In genomic region chr9:72635134-72635533, GRCm38 (mm10) we compare ENCODE assay signal across 8 mouse cellular contexts. TPM values are rescaled to one million over a fixed set of nuclear protein-coding genes. Genes with fewer than 3 reads are reported as not detected.
DNase-seq lines count a peak whose midpoint lies in the region; ATAC-seq and TF ChIP-seq lines count a peak whose summit lies in the region.

No protein-coding gene starts in this region.

- no peak overlapping the region for H3K4me3 ChIP-seq in forebrain, embryonic 16.5 days (replicated peaks; ENCODE audit: low read length)
- no peak overlapping the region for H3K4me3 ChIP-seq in forebrain, embryonic 13.5 days
- no peak overlapping the region for H3K4me3 ChIP-seq in liver, postnatal 0 days (ENCODE audit: low read depth, low read length)
- no peak overlapping the region for H3K4me3 ChIP-seq in thymus, adult 2 months (ENCODE audit: control insufficient read depth, insufficient read depth, low read length)

- no peak overlapping the region for H3K9ac ChIP-seq in forebrain, embryonic 16.5 days (replicated peaks; ENCODE audit: low read depth, low read length)
- no peak overlapping the region for H3K9ac ChIP-seq in forebrain, embryonic 13.5 days
- H3K9ac ChIP-seq in liver, postnatal 0 days (replicated peaks) = no peak overlapping the region

- TF ChIP-seq POLR2A in thymus, adult 2 months (IDR thresholded peaks at IDR 0.05; ENCODE audit: control insufficient read depth, extremely low read depth, insufficient read depth, low read length, poor library complexity) = no peak

- H3K36me3 ChIP-seq in forebrain, embryonic 16.5 days (ENCODE audit: control insufficient read depth, insufficient read depth) = no peaks in the 10 kb centered on the region
- H3K36me3 ChIP-seq in forebrain, embryonic 13.5 days (ENCODE audit: poor library complexity, severe bottlenecking) = no peaks in the 10 kb centered on the region
- no peaks in the 10 kb centered on the region for H3K36me3 ChIP-seq in liver, postnatal 0 days (replicated peaks; ENCODE audit: insufficient read depth, low read length)
- H3K36me3 ChIP-seq in thymus, adult 2 months (ENCODE audit: control insufficient read depth, insufficient read depth, low read length) = no peaks in the 10 kb centered on the region

- peak; percentile 31; the same call in 1 of the 2 replicates for ATAC-seq in forebrain, embryonic 16.5 days
- ATAC-seq in forebrain, embryonic 13.5 days = no peak
- ATAC-seq in liver, postnatal 0 days = no peak
- ATAC-seq in megakaryocyte-erythroid progenitor cell, adult 5-6 weeks (replicated peaks; ENCODE audit: low FRiP score, low TSS enrichment, poor library complexity, severe bottlenecking) = peak; percentile 56

- H3K27ac ChIP-seq in forebrain, embryonic 16.5 days (ENCODE audit: low read length) = no peak overlapping the region
- no peak overlapping the region for H3K27ac ChIP-seq in forebrain, embryonic 13.5 days
- no peak overlapping the region for H3K27ac ChIP-seq in liver, postnatal 0 days (ENCODE audit: low read depth)
- no peak overlapping the region for H3K27ac ChIP-seq in thymus, adult 2 months (ENCODE audit: control insufficient read depth, insufficient read depth, low read length)

- no peak overlapping the region for H3K4me2 ChIP-seq in forebrain, embryonic 16.5 days (ENCODE audit: low read length)
- H3K4me2 ChIP-seq in forebrain, embryonic 13.5 days = no peak overlapping the region
- H3K4me2 ChIP-seq in liver, postnatal 0 days (ENCODE audit: low read depth, low read length) = no peak overlapping the region

- H3K4me1 ChIP-seq in forebrain, embryonic 16.5 days (replicated peaks; ENCODE audit: control insufficient read depth, insufficient read depth, low read length) = peaks cover 9% of the 10 kb centered on the region
- peaks cover 12% of the 10 kb centered on the region for H3K4me1 ChIP-seq in forebrain, embryonic 13.5 days
- H3K4me1 ChIP-seq in liver, postnatal 0 days (ENCODE audit: insufficient read depth) = peaks cover 11% of the 10 kb centered on the region
- peaks cover 7% of the 10 kb centered on the region for H3K4me1 ChIP-seq in thymus, adult 2 months (replicated peaks; ENCODE audit: control insufficient read depth, insufficient read depth, low read length)

- H3K27me3 ChIP-seq in forebrain, embryonic 16.5 days (replicated peaks; ENCODE audit: control insufficient read depth, insufficient read depth, low read length) = no peaks in the 10 kb centered on the region
- H3K27me3 ChIP-seq in forebrain, embryonic 13.5 days = no peaks in the 10 kb centered on the region
- H3K27me3 ChIP-seq in liver, postnatal 0 days (ENCODE audit: insufficient read depth, low read length) = no peaks in the 10 kb centered on the region
- H3K27me3 ChIP-seq in thymus, adult 2 months (ENCODE audit: control insufficient read depth, insufficient read depth, low read length) = no peaks in the 10 kb centered on the region

- no peaks in the 10 kb centered on the region for H3K9me3 ChIP-seq in forebrain, embryonic 16.5 days (ENCODE audit: control insufficient read depth, low read length)
- H3K9me3 ChIP-seq in forebrain, embryonic 13.5 days (replicated peaks) = no peaks in the 10 kb centered on the region
- H3K9me3 ChIP-seq in liver, postnatal 0 days (ENCODE audit: low read length) = no peaks in the 10 kb centered on the region

- peak; percentile 87 for TF ChIP-seq CTCF in liver, postnatal 0 days (IDR thresholded peaks at IDR 0.05; ENCODE audit: low read depth)
- TF ChIP-seq CTCF in thymus, adult 2 months (IDR thresholded peaks at IDR 0.05; ENCODE audit: borderline replicate concordance, control insufficient read depth, extremely low read depth, insufficient read depth, low read length, poor library complexity) = no peak

- no peak for TF ChIP-seq EP300 in liver, postnatal 0 days (IDR thresholded peaks at IDR 0.05; ENCODE audit: low read depth)

- no peak for DNase-seq in liver, postnatal 0 days
- no peak for DNase-seq in liver
- peak; percentile 66 for DNase-seq in NIH3T3 (ENCODE audit: low read depth)
- no peak for DNase-seq in thymus, adult 2 months
- no peak for DNase-seq in urinary bladder, postnatal 36 days (ENCODE audit: low spot score in 2 of 2)

RNA-seq across cellular contexts. Expression of gene Nedd4, which starts 27.0 kb away (rescaled TPM):
- polyA plus RNA-seq in forebrain, embryonic 16.5 days (2015; fragmentation: Nextera tagmentation; extraction: Ambion mirVana) = 415 and 474 TPM in 2 replicates
- polyA plus RNA-seq in forebrain, embryonic 13.5 days (2015; fragmentation: Nextera tagmentation; extraction: Ambion mirVana) = 552 and 600 TPM in 2 replicates
- polyA plus RNA-seq in liver, postnatal 0 days (2015; fragmentation: Nextera tagmentation; extraction: Ambion mirVana) = 56.7 and 70.3 TPM in 2 replicates
- total RNA-seq in megakaryocyte-erythroid progenitor cell, adult 5-6 weeks (2014; fragmentation: Nextera tagmentation) = 212 and 300 TPM in 2 replicates
- total RNA-seq in megakaryocyte-erythroid progenitor cell, adult 5-6 weeks (2017) = 341 and 350 TPM in 2 replicates
- 71.7 and 80.4 TPM in 2 replicates for polyA plus RNA-seq in thymus, adult 2 months (2012; rRNA removed)

Comparison
In these comparisons a context has a peak if more than half of its experiments do, and no peak if none do; other contexts are left out.
1. ATAC-seq: peak in forebrain, embryonic 16.5 days (single experiment) and megakaryocyte-erythroid progenitor cell, adult 5-6 weeks (single experiment); none in forebrain, embryonic 13.5 days (single experiment) and liver, postnatal 0 days (single experiment).